Mouse (Mus musculus): Measurements from ENCODE around the gene Sat2. TPM values are rescaled to one million over a fixed set of nuclear protein-coding genes. Genes with fewer than 3 reads are reported as not detected.
A peak's percentile ranks its signal among the peaks of the same experiment; 100 is the strongest.

Sat2 gene
- total RNA-seq, 2 experiments from 2014 or later, result not detected

DNA sequence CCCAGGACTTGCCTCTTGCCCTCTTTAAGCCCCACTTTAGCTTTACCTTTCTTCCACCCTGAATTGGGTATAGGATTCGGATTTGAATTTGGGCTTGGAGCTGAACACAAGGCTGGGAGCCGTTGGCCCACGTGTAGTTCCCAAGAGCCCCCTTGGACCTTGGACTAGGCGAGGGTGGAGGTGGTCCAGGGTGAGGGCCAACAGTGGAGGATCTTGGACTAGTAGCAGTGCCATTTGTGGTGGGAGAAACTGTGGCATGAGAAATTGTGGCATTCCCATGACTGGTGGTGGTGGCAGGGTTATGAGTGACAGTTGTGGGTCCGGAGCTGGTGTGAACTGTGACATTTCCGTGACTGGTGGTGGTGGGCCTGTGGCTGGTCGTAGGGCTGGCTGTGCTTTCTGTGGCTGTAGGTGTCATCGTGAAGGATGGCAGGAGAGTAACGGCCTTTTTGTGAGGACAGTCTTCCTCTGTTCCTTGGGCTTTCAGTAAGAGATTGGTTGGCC, 43.7 kb downstream of the Sat2 start:
- ATAC-seq (replicated peaks; ENCODE audit: low FRiP score, poor library complexity, severe bottlenecking), result no peak

- ATAC-seq (replicated peaks; ENCODE audit: low FRiP score, poor library complexity, severe bottlenecking), result no peak
These were observed 44.3 kb downstream of the Sat2 start, which contains the start of gene Cd68 for GRCm38 (mm10) chr11:69665961-69666664. TSS of gene Cd68 (minus strand) at chr11:69666153.

DNA sequence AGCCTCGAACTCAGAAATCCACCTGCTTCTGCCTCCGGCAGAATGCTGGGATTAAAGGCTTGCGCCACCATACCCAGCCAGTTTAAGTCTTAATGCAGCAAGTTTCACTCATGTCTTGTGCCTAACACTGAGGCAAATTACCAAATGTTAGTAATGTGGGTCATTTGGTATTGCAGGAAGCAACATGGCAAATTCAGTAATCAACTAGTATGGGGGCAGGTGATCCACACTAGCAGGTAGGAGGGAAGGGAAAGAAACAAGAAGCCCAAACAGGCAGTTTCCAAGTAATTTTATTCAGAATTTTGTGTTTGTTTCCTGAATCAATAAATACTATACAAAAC, 44.8 kb downstream of the Sat2 start:
- no peak for ATAC-seq (replicated peaks; ENCODE audit: low FRiP score, poor library complexity, severe bottlenecking)

- ATAC-seq (replicated peaks; ENCODE audit: low FRiP score, poor library complexity, severe bottlenecking), result peak; percentile 72
These were observed 49.2 kb downstream of the Sat2 start for GRCm38 (mm10) chr11:69670786-69671725.

DNA sequence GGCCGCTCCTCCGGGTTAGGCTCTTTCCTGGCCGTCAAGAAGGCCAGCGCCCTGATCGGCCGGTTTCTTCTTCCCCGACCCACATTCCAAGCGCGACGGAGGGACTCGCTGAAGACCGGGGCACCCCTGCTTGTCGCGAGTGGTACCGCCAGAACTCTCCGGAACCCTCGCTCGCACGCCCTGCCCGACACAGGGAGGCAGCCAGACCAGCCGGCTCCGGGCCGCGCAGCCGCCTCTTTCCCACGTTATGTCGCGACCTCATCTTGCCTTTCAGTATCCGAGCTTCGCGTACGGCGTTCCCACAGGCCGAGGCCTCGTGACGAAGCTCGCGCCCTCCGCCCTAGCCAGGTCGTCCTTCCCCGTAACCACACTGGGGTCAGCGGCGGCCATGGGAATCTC, 49.9 kb downstream of the Sat2 start:
- ATAC-seq (replicated peaks; ENCODE audit: low FRiP score, poor library complexity, severe bottlenecking), result peak; percentile 7

DNA sequence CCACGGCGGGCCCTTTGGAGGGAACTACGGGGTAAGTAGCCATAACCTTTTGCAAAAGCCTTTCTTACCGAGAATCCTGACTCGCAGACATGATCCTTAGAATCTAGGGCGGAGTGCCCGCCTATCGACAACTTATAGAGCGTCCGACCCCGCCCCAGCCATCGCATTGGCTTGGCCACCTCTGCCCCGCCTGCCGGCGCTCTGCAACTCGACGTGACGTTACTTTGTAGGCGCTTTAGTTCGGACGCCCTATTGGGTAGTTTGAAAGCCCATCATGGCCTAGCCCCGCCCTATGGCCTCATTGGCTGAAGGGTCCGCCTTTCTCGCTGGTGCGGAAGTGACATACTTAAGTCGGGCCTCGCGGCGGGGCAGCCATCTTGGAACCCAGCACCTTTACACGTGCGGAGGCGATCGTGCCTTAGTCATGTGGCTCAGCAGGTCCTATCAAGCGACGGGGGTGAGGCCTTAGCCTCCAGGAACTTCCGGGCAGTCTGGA, 50.4 kb downstream of the Sat2 start, which contains the start of gene Eif4a1:
Gene Eif4a1 (minus strand): TSS at position 213 of the 496 bp plus-strand sequence.
- ATAC-seq (replicated peaks; ENCODE audit: low FRiP score, poor library complexity, severe bottlenecking), result peak; percentile 90

Other genes with a start within 250 kb of the Sat2 start
Only the 30 nearest of the 32 such genes appear.
- gene Cyb5d1, start 226.4 kb upstream of the Sat2 start, total RNA-seq (2015; ENCODE audit: low replicate concordance), result 12.5 and 16.1 TPM in 2 replicates
- 23.5 and 31.4 TPM in 2 replicates for gene Cyb5d1, start 226.4 kb upstream of the Sat2 start, total RNA-seq (2017; ENCODE audit: low replicate concordance)
- not detected in 2 replicates for gene Tmem88, start 223.8 kb upstream of the Sat2 start, total RNA-seq (2015; ENCODE audit: low replicate concordance)
- gene Tmem88, start 223.8 kb upstream of the Sat2 start, total RNA-seq (2017; ENCODE audit: low replicate concordance), result not detected in 2 replicates
- gene Kdm6b, start 208.3 kb upstream of the Sat2 start, total RNA-seq (2015; ENCODE audit: low replicate concordance), result 5.8 and 8.2 TPM in 2 replicates
- gene Kdm6b, start 208.3 kb upstream of the Sat2 start, total RNA-seq (2017; ENCODE audit: low replicate concordance), result 0.84 and 1.5 TPM in 2 replicates
- gene Dnah2, start 72.9 kb upstream of the Sat2 start, total RNA-seq (2015; ENCODE audit: low replicate concordance), result not detected in 2 replicates
- not detected in 2 replicates for gene Dnah2, start 72.9 kb upstream of the Sat2 start, total RNA-seq (2017; ENCODE audit: low replicate concordance)
- gene Efnb3, start 61.8 kb upstream of the Sat2 start, total RNA-seq (2015; ENCODE audit: low replicate concordance), result 1.2 TPM in 1 of 2 replicates, not detected in the other
- 1.3 and 2.2 TPM in 2 replicates for gene Efnb3, start 61.8 kb upstream of the Sat2 start, total RNA-seq (2017; ENCODE audit: low replicate concordance)
- 18.4 and 21.3 TPM in 2 replicates for gene Wrap53, start 41.8 kb upstream of the Sat2 start, total RNA-seq (2015; ENCODE audit: low replicate concordance)
- 7.7 and 8.9 TPM in 2 replicates for gene Wrap53, start 41.8 kb upstream of the Sat2 start, total RNA-seq (2017; ENCODE audit: low replicate concordance)
- 44.6 and 56.8 TPM in 2 replicates for gene Trp53, start 41.7 kb upstream of the Sat2 start, total RNA-seq (2015; ENCODE audit: low replicate concordance)
- 25.1 and 28.0 TPM in 2 replicates for gene Trp53, start 41.7 kb upstream of the Sat2 start, total RNA-seq (2017; ENCODE audit: low replicate concordance)
- gene Atp1b2, start 16.1 kb upstream of the Sat2 start, total RNA-seq (2015; ENCODE audit: low replicate concordance), result 10.6 and 24.0 TPM in 2 replicates
- 1.2 and 4.0 TPM in 2 replicates for gene Atp1b2, start 16.1 kb upstream of the Sat2 start, total RNA-seq (2017; ENCODE audit: low replicate concordance)
- gene Shbg, start 4.1 kb upstream of the Sat2 start, total RNA-seq (2015; ENCODE audit: low replicate concordance), result not detected in 2 replicates
- gene Shbg, start 4.1 kb upstream of the Sat2 start, total RNA-seq (2017; ENCODE audit: low replicate concordance), result 0.51 TPM in 1 of 2 replicates, not detected in the other
- gene Fxr2, start 11.0 kb downstream of the Sat2 start, total RNA-seq (2015; ENCODE audit: low replicate concordance), result 12.3 and 19.2 TPM in 2 replicates
- 14.4 and 26.6 TPM in 2 replicates for gene Fxr2, start 11.0 kb downstream of the Sat2 start, total RNA-seq (2017; ENCODE audit: low replicate concordance)
- gene Sox15, start 33.3 kb downstream of the Sat2 start, total RNA-seq (2015; ENCODE audit: low replicate concordance), result not detected in 2 replicates
- not detected in 2 replicates for gene Sox15, start 33.3 kb downstream of the Sat2 start, total RNA-seq (2017; ENCODE audit: low replicate concordance)
- gene Mpdu1, start 40.6 kb downstream of the Sat2 start, total RNA-seq (2015; ENCODE audit: low replicate concordance), result 2.9 and 15.6 TPM in 2 replicates
- 6.4 and 19.6 TPM in 2 replicates for gene Mpdu1, start 40.6 kb downstream of the Sat2 start, total RNA-seq (2017; ENCODE audit: low replicate concordance)
- gene Cd68, start 44.1 kb downstream of the Sat2 start, total RNA-seq (2015; ENCODE audit: low replicate concordance), result 42.6 and 48.8 TPM in 2 replicates
- gene Cd68, start 44.1 kb downstream of the Sat2 start, total RNA-seq (2017; ENCODE audit: low replicate concordance), result 20.9 and 44.4 TPM in 2 replicates
- gene Eif4a1, start 50.4 kb downstream of the Sat2 start, total RNA-seq (2015; ENCODE audit: low replicate concordance), result 177 and 204 TPM in 2 replicates
- 163 and 169 TPM in 2 replicates for gene Eif4a1, start 50.4 kb downstream of the Sat2 start, total RNA-seq (2017; ENCODE audit: low replicate concordance)
- gene Senp3, start 60.1 kb downstream of the Sat2 start, total RNA-seq (2015; ENCODE audit: low replicate concordance), result 46.4 and 52.3 TPM in 2 replicates
- gene Senp3, start 60.1 kb downstream of the Sat2 start, total RNA-seq (2017; ENCODE audit: low replicate concordance), result 10.3 and 18.2 TPM in 2 replicates
- 9.2 and 17.9 TPM in 2 replicates for gene Tnfsf13, start 63.8 kb downstream of the Sat2 start, total RNA-seq (2015; ENCODE audit: low replicate concordance)
- gene Tnfsf13, start 63.8 kb downstream of the Sat2 start, total RNA-seq (2017; ENCODE audit: low replicate concordance), result 0.28 and 7.8 TPM in 2 replicates
- 1.3 TPM in 1 of 2 replicates, not detected in the other for gene Tnfsf12, start 73.8 kb downstream of the Sat2 start, total RNA-seq (2015; ENCODE audit: low replicate concordance)
- 0.17 and 1.1 TPM in 2 replicates for gene Tnfsf12, start 73.8 kb downstream of the Sat2 start, total RNA-seq (2017; ENCODE audit: low replicate concordance)
- gene Tnfsfm13, start 74.1 kb downstream of the Sat2 start, total RNA-seq (2015; ENCODE audit: low replicate concordance), result 0.38 and 4.8 TPM in 2 replicates
- 2.8 and 5.2 TPM in 2 replicates for gene Tnfsfm13, start 74.1 kb downstream of the Sat2 start, total RNA-seq (2017; ENCODE audit: low replicate concordance)
- gene Polr2a, start 136.6 kb downstream of the Sat2 start, total RNA-seq (2015; ENCODE audit: low replicate concordance), result 56.5 and 58.3 TPM in 2 replicates
- gene Polr2a, start 136.6 kb downstream of the Sat2 start, total RNA-seq (2017; ENCODE audit: low replicate concordance), result 69.5 and 76.9 TPM in 2 replicates
- not detected in 2 replicates for gene Slc35g3, start 139.9 kb downstream of the Sat2 start, total RNA-seq (2015; ENCODE audit: low replicate concordance)
- gene Slc35g3, start 139.9 kb downstream of the Sat2 start, total RNA-seq (2017; ENCODE audit: low replicate concordance), result not detected in 2 replicates
- 1.7 and 1.9 TPM in 2 replicates for gene Zbtb4, start 143.9 kb downstream of the Sat2 start, total RNA-seq (2015; ENCODE audit: low replicate concordance)
- 0.94 and 2.4 TPM in 2 replicates for gene Zbtb4, start 143.9 kb downstream of the Sat2 start, total RNA-seq (2017; ENCODE audit: low replicate concordance)
- 4.0 TPM in 1 of 2 replicates, not detected in the other for gene Chrnb1, start 173.9 kb downstream of the Sat2 start, total RNA-seq (2015; ENCODE audit: low replicate concordance)
- gene Chrnb1, start 173.9 kb downstream of the Sat2 start, total RNA-seq (2017; ENCODE audit: low replicate concordance), result 0.26 TPM in 1 of 2 replicates, not detected in the other
- not detected in 2 replicates for gene Fgf11, start 179.8 kb downstream of the Sat2 start, total RNA-seq (2015; ENCODE audit: low replicate concordance)
- gene Fgf11, start 179.8 kb downstream of the Sat2 start, total RNA-seq (2017; ENCODE audit: low replicate concordance), result not detected in 2 replicates
- not detected in 2 replicates for gene Tmem102, start 183.6 kb downstream of the Sat2 start, total RNA-seq (2015; ENCODE audit: low replicate concordance)
- gene Tmem102, start 183.6 kb downstream of the Sat2 start, total RNA-seq (2017; ENCODE audit: low replicate concordance), result not detected in 2 replicates
- 0.42 TPM in 1 of 2 replicates, not detected in the other for gene Gm39566, start 193.3 kb downstream of the Sat2 start, total RNA-seq (2015; ENCODE audit: low replicate concordance)
- gene Gm39566, start 193.3 kb downstream of the Sat2 start, total RNA-seq (2017; ENCODE audit: low replicate concordance), result 0.14 TPM in 1 of 2 replicates, not detected in the other
- not detected in 2 replicates for gene Spem2, start 196.4 kb downstream of the Sat2 start, total RNA-seq (2015; ENCODE audit: low replicate concordance)
- not detected in 2 replicates for gene Spem2, start 196.4 kb downstream of the Sat2 start, total RNA-seq (2017; ENCODE audit: low replicate concordance)
- not detected in 2 replicates for gene Spem1, start 200.2 kb downstream of the Sat2 start, total RNA-seq (2015; ENCODE audit: low replicate concordance)
- gene Spem1, start 200.2 kb downstream of the Sat2 start, total RNA-seq (2017; ENCODE audit: low replicate concordance), result not detected in 2 replicates
- 0.19 and 0.42 TPM in 2 replicates for gene Nlgn2, start 215.8 kb downstream of the Sat2 start, total RNA-seq (2015; ENCODE audit: low replicate concordance)
- gene Nlgn2, start 215.8 kb downstream of the Sat2 start, total RNA-seq (2017; ENCODE audit: low replicate concordance), result 0.28 and 1.1 TPM in 2 replicates
- 142 and 218 TPM in 2 replicates for gene Tmem256, start 216.5 kb downstream of the Sat2 start, total RNA-seq (2015; ENCODE audit: low replicate concordance)
- 57.1 and 181 TPM in 2 replicates for gene Tmem256, start 216.5 kb downstream of the Sat2 start, total RNA-seq (2017; ENCODE audit: low replicate concordance)
- gene Plscr3, start 224.4 kb downstream of the Sat2 start, total RNA-seq (2015; ENCODE audit: low replicate concordance), result 12.5 and 17.6 TPM in 2 replicates
- 5.9 and 11.4 TPM in 2 replicates for gene Plscr3, start 224.4 kb downstream of the Sat2 start, total RNA-seq (2017; ENCODE audit: low replicate concordance)